Comparison of ENCODE assay signal across 21 mouse cellular contexts in the genomic region with DNA sequence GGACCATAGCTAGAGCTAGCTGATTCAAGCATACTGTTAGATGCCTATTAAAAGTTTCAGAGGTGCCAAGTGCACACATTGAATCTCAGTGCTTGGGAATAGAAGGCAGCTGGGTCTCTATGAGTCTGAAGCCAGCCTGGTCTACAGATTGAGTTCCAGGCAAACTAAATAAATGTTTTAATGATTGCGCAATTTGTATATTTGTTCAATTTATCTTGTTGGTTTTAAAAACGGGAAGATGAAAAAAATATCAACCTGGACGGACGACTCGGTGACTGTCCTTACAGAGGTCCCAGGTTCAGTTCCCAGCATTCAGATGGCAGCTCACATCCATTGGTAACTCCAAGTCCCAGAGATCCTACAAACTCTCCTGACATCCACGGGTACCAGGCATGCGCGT. TPM values are rescaled to one million over a fixed set of nuclear protein-coding genes. Genes with fewer than 3 reads are reported as not detected.
"Had no signal": no experiment of that assay in that cellular context is flagged by ENCODE, and none has a peak within 500 bp of the region (broad histone marks: within the 10 kb centered on the region; RNA-seq: fewer than 3 reads in every experiment).

No protein-coding gene starts in this region.

- DNase-seq: retina, postnatal 1 day; right cerebral cortex, adult 18-20 months; right cerebral cortex, postnatal 14 days; right cerebral cortex, postnatal 25 days; right cerebral cortex, postnatal 4 days; spleen, adult 18-20 months; thymus, adult 18-20 months; thymus, adult 2 months; thymus, postnatal 14 days; thymus, postnatal 25 days; thymus, postnatal 36 days; thymus, postnatal 4 days had no signal

- H3K27me3 ChIP-seq: neural tube, embryonic 15.5 days had no signal

- H3K9me3 ChIP-seq: neural tube, embryonic 15.5 days; stomach, embryonic 15.5 days had no signal

- H3K4me2 ChIP-seq: neural tube, embryonic 15.5 days; stomach, embryonic 15.5 days had no signal

- H3K27ac ChIP-seq: neural tube, embryonic 15.5 days; stomach, embryonic 15.5 days; stomach, postnatal 0 days had no signal

- H3K36me3 ChIP-seq: neural tube, embryonic 15.5 days; stomach, embryonic 15.5 days had no signal

- H3K4me3 ChIP-seq: neural tube, embryonic 15.5 days; stomach, embryonic 15.5 days had no signal

- H3K9ac ChIP-seq: neural tube, embryonic 15.5 days; stomach, embryonic 15.5 days had no signal

RNA-seq across cellular contexts. Expression of a gene that starts 2.0 kb away (rescaled TPM):
- total RNA-seq: neutrophil, adult 5-6 weeks had no signal
- polyA plus RNA-seq: small intestine, adult 2 months; spleen, adult 2 months; stomach, embryonic 14.5 days; thymus, postnatal 0 days; urinary bladder, adult 2 months had no signal
